Mouse (Mus musculus) stomach, embryonic 15.5 days (tissue): ENCODE data around the gene Bsnd. TPM values are rescaled to one million over a fixed set of nuclear protein-coding genes. Genes with fewer than 3 reads are reported as not detected.

Experiments
- ATAC-seq: fragments of 200-750 bp; cut with Nextera tagmentation; 2 replicates; pipeline ENCODE4 v1.8.0; 2017; ENCODE audit warnings: low read depth, moderate number of reproducible peaks, moderate TSS enrichment; ENCODE audit not compliant: insufficient read depth, low FRiP score
- H3K27ac ChIP-seq: fragments of 300-500 bp; sonication (generic); 2 replicates; pipeline ENCODE4 v1.5.1; 2015; ENCODE audit warnings: mild to moderate bottlenecking, inconsistent platforms
- H3K27me3 ChIP-seq: fragments of 300-500 bp; sonication (generic); replicated peaks from 2 replicates; pipeline ENCODE4 v1.6.1; 2015; ENCODE audit warnings: inconsistent platforms
- H3K36me3 ChIP-seq: fragments of 300-500 bp; sonication (generic); 2 replicates; pipeline ENCODE4 v1.6.1; 2015; ENCODE audit warnings: inconsistent platforms
- H3K4me1 ChIP-seq: fragments of 300-500 bp; sonication (generic); 2 replicates; pipeline ENCODE4 v1.6.1; 2015; ENCODE audit warnings: inconsistent platforms
- H3K4me2 ChIP-seq: fragments of 300-500 bp; sonication (generic); 2 replicates; pipeline ENCODE4 v1.6.1; 2015; ENCODE audit warnings: mild to moderate bottlenecking, inconsistent platforms
- H3K4me3 ChIP-seq: fragments of 300-500 bp; sonication (generic); replicated peaks from 2 replicates; pipeline ENCODE4 v1.5.1; 2015; ENCODE audit warnings: inconsistent platforms
- H3K9ac ChIP-seq: fragments of 300-500 bp; sonication (generic); 2 replicates; pipeline ENCODE4 v1.6.1; 2015; ENCODE audit warnings: inconsistent platforms
- H3K9me3 ChIP-seq: fragments of 300-500 bp; sonication (generic); 2 replicates; pipeline ENCODE4 v1.6.1; 2016; ENCODE audit warnings: inconsistent platforms
- WGBS: fragments of 180-500 bp; shearing (Covaris S2); methylation state at CpG from one replicate; pipeline ENCODE4 v1.1.7; 2015; 5-methylcytosine and 5-hydroxymethylcytosine counted together
- polyA plus RNA-seq: library from polyadenylated mRNA; unstranded; fragments of >200 nt; fragmentation: Nextera tagmentation; extraction: Ambion mirVana; gene quantifications from 2 replicates; pipeline ENCODE4 v1.2.1, GENCODE M21; 2015

Bsnd gene
- polyA plus RNA-seq, 1 experiment from 2014 or later = not detected

DNA sequence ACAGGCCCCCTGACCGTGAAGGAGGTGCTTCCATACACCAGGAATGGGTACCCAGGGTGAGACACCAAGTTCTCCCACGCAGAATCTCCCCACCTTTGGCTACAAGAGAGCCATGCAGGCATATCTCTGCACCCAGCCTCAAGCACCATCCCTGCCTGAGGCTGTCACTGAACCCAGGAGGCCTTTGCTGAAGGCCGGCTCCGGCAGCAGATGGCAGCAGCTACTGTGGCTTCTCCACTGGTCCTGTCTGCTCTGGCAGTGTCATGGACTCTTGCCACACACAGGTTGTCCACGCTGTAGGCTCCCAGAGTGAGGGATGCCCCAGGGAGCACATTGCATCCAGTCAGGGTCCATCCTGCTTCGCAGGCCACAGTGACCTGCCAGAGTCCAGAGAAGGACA, 48.9 kb downstream of the Bsnd start:
- WGBS = 80% methylated on average over 6 of the region's 6 CpGs
- no peaks in the 10 kb centered on the region for H3K4me1 ChIP-seq
- no peak overlapping the region for H3K4me3 ChIP-seq
- H3K27me3 ChIP-seq = no peaks in the 10 kb centered on the region
- no peaks in the 10 kb centered on the region for H3K9me3 ChIP-seq
- H3K36me3 ChIP-seq = peaks cover 26% of the 10 kb centered on the region
- no peak overlapping the region for H3K4me2 ChIP-seq
- H3K9ac ChIP-seq = no peak overlapping the region
- no peak overlapping the region for H3K27ac ChIP-seq
- no peak for ATAC-seq

GRCm38 (mm10) chr4:106438763-106439162, 53.3 kb downstream of the Bsnd start:
- Histone ChIP-seq H3K4me2 (no peak overlapping the region), H3K4me1 (no peaks in the 10 kb centered on the region), H3K27me3 (no peaks in the 10 kb centered on the region), H3K9me3 (no peaks in the 10 kb centered on the region), H3K27ac (no peak overlapping the region), H3K9ac (no peak overlapping the region), H3K36me3 (peaks cover 49% of the 10 kb centered on the region), H3K4me3 (no peak overlapping the region)
- 91% methylated on average over 5 of the region's 5 CpGs for WGBS
- no peak for ATAC-seq

- Histone ChIP-seq H3K27ac (no peak overlapping the region), H3K9me3 (no peaks in the 10 kb centered on the region), H3K4me3 (no peak overlapping the region), H3K27me3 (no peaks in the 10 kb centered on the region), H3K4me1 (no peaks in the 10 kb centered on the region), H3K36me3 (peaks cover 49% of the 10 kb centered on the region), H3K9ac (no peak overlapping the region), H3K4me2 (no peak overlapping the region)
- ATAC-seq = no peak
- 92% methylated on average over 5 of the region's 5 CpGs for WGBS
Measured at GRCm38 (mm10) chr4:106437207-106437606, 54.9 kb downstream of the Bsnd start.

DNA sequence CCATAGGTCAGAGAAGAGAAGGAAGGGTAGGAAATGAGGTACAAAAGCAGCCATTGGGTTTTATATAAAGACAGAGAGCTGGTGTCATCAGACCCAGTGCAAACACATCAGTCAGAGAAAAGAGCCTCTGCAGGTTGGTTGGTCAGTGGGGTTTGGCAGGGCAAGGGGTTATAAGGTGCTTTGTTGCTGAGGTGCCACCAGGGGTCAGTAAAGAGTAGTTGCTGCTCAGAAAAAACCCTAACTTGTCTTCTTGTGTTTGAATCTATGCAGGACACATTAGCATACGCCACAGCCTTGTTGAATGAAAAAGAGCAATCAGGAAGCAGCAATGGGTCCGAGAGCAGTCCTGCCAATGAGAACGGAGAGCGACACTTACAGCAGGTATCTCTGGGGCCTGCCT, 55.6 kb downstream of the Bsnd start:
- no peak overlapping the region for H3K4me3 ChIP-seq
- H3K36me3 ChIP-seq = peaks cover 48% of the 10 kb centered on the region
- 68% methylated on average over 4 of the region's 4 CpGs for WGBS
- H3K9ac ChIP-seq = no peak overlapping the region
- H3K9me3 ChIP-seq = no peaks in the 10 kb centered on the region
- no peaks in the 10 kb centered on the region for H3K27me3 ChIP-seq
- no peak overlapping the region for H3K4me2 ChIP-seq
- H3K4me1 ChIP-seq = no peaks in the 10 kb centered on the region
- no peak overlapping the region for H3K27ac ChIP-seq
- no peak for ATAC-seq

- WGBS = 84% methylated on average over 2 of the region's 2 CpGs
- Histone ChIP-seq H3K27me3 (no peaks in the 10 kb centered on the region), H3K4me1 (no peaks in the 10 kb centered on the region), H3K9me3 (no peaks in the 10 kb centered on the region), H3K4me3 (no peak overlapping the region), H3K4me2 (no peak overlapping the region), H3K36me3 (peaks cover 50% of the 10 kb centered on the region), H3K9ac (no peak overlapping the region), H3K27ac (no peak overlapping the region)
- no peak for ATAC-seq
Measured at GRCm38 (mm10) chr4:106435426-106435825, 56.7 kb downstream of the Bsnd start.

Other genes with a start within 250 kb of the Bsnd start
- gene Usp24, start 176.1 kb downstream of the Bsnd start, polyA plus RNA-seq = 7.6 and 9.7 TPM in 2 replicates
- 41.5 and 45.7 TPM in 2 replicates for gene Pcsk9, start 28.0 kb downstream of the Bsnd start, polyA plus RNA-seq
- gene Dhcr24, start 68.8 kb upstream of the Bsnd start, polyA plus RNA-seq = 6.3 and 7.7 TPM in 2 replicates
- gene Lexm, start 125.0 kb upstream of the Bsnd start, polyA plus RNA-seq = 0.08 TPM in 1 of 2 replicates, not detected in the other
- gene Ttc22, start 130.1 kb upstream of the Bsnd start, polyA plus RNA-seq = 7.3 and 8.2 TPM in 2 replicates
- 11.5 and 13.2 TPM in 2 replicates for gene Pars2, start 158.8 kb upstream of the Bsnd start, polyA plus RNA-seq
- 77.9 and 80.7 TPM in 2 replicates for gene Ttc4, start 186.7 kb upstream of the Bsnd start, polyA plus RNA-seq
- 0.37 and 0.63 TPM in 2 replicates for gene Mroh7, start 238.6 kb upstream of the Bsnd start, polyA plus RNA-seq
- 7.9 and 8.8 TPM in 2 replicates for gene Fam151a, start 241.6 kb upstream of the Bsnd start, polyA plus RNA-seq